Mouse (Mus musculus): ENCODE measurements around the gene 0610010K14Rik.

Gene 0610010K14Rik

DNA sequence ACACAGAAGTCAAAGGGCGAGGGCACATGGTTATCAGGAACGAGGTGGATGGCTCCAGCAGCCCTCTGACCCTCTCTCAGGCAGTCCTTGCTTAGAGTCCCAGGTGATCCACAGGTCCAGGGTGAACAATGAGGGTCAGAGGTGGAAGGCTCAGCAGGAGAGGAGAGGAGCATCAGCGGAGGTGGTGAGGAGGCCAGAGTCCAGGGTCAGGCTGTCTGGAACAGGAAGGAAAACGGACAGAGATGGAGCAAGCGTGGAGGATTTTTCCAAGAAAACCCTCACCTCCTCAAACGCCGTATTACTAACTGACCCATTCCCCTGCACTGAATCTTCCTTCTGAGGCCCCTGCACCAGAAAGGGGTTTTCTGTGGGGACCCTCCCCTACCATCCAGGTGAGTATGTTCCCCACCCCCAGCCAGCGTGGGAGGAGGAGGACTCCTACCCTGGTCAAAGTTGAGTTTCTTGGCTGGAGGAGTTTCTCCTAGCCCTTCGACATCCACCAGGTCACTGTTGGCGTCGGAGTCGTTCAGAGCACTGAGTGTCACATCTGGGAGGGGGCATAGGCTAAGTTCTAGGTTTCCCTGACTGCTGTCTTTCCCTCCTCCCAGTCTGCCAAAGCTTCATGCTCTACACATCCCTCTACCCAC, 2.3 kb downstream of the 0610010K14Rik start:
- DNase-seq (ENCODE audit: low spot score in 2 of 2): no peak

DNA sequence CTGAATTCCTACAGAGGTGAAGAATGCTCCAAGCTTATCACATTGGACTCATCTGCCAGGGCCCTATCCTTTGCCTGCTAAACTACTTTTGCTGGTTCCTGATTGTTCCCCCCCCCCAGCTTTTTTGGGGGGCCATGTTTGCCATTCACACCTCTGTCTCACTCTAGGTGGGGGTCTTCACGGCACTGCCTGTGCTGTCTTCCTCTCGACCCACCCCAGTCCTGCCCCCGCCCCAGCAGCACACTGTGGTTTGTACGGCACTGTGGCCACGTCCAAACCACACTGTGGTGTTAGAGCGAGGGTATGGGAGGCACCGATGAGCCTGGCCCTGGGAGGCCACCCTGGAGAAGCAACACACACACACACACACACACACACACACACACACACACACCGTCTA, 3.2 kb downstream of the 0610010K14Rik start:
- DNase-seq (ENCODE audit: low spot score in 2 of 2): no peak

- no peak for DNase-seq (ENCODE audit: low spot score in 2 of 2)
These were observed 3.7 kb downstream of the 0610010K14Rik start for GRCm38 (mm10) chr11:70234037-70234436.

DNA sequence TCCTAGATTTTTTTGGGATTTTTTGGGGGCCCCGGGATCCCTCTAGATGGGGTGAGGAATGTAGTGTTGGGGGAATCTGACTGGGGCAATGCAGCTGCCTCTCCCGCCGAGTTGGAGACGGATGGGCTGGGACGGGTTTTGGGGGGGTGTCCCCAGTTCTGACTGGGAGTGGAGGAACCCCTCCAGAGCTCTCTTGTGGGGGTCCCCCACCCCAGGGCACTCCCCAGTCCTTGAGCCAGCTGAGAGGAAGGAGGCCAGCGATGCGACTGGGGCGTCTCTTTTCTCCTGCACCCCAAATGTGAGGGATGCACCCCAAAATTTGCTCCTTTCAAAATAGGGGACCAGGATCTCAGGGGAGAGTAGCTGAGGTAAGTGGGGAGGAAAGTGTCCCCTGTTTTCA, 4.7 kb downstream of the 0610010K14Rik start:
- DNase-seq (ENCODE audit: low spot score in 2 of 2): no peak

GRCm38 (mm10) chr11:70232546-70232945, 5.2 kb downstream of the 0610010K14Rik start:
- no peak for DNase-seq (ENCODE audit: low spot score in 2 of 2)

GRCm38 (mm10) chr11:70230239-70230727, 7.4 kb downstream of the 0610010K14Rik start:
- DNase-seq (ENCODE audit: low spot score in 2 of 2): peak; percentile 64 to 88

DNA sequence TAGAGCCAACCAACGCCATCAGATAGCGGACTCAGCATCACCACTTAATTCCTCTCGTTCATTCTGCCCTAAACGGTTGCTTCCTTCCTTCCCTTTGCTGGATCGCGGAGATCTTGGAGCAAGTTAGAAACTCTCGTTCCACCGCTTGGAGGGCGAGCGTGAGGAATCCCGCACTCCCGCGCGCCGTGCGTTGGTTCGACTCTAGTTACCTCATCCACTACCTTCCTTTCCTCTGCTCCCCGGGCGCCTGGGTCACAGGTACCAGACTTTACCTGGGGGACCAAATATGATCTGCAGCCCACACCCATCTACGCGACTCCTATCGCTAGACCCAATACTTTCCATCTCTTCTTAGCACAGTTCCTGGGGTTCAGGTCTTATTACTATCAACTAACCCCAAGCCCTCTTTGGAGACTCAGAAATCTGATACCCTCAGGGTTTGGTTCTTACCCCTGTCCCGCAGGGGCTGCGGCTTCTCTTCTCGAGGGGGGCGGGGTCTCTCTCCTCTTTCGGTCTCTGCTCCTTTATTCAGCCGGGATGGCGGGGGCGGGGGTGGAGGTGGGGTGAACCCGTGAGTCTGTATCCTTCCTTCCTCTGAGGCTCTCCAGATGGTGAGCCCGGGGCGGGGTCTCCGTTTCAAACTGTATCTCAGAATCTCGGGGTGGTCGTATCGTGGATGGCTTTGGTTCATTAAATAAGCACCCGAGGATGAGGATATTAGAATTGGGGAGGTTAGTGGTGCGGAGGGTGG, 8.3 kb downstream of the 0610010K14Rik start, which contains the start of gene Bcl6b:
Gene Bcl6b (minus strand): TSS at position 539 of the 751 bp plus-strand sequence.
- DNase-seq (ENCODE audit: low spot score in 2 of 2): no peak

GRCm38 (mm10) chr11:70228828-70229227, 8.9 kb downstream of the 0610010K14Rik start:
- DNase-seq (ENCODE audit: low spot score in 2 of 2): peak; percentile 71 to 78

- DNase-seq (ENCODE audit: low spot score in 2 of 2): no peak
These were observed 10.0 kb downstream of the 0610010K14Rik start for GRCm38 (mm10) chr11:70227661-70228245.

DNA sequence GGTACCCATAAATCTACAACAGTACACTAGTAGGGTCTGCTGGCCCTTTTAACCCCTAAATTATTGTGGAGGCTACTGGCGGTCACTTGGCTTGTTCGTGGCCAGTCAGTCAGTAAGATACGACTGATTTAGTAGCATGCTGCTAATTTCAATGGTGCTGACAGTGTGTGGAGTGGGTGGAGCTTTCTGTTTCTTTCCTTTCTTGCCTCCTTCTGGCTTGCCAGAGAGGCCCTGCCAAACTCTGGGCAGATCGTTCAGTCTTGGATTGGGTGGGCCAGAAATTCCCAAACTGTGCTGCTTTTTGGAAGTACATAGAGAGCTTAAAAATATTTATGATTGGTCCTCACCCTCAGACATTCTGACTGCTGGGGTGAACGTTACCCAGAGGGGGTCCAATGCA, 10.6 kb downstream of the 0610010K14Rik start:
- DNase-seq (ENCODE audit: low spot score in 2 of 2): no peak

GRCm38 (mm10) chr11:70226602-70226890, 11.2 kb downstream of the 0610010K14Rik start:
- no peak for DNase-seq (ENCODE audit: low spot score in 2 of 2)

GRCm38 (mm10) chr11:70225798-70226601, 11.7 kb downstream of the 0610010K14Rik start:
- no peak for DNase-seq (ENCODE audit: low spot score in 2 of 2)

GRCm38 (mm10) chr11:70223724-70224123, 14.0 kb downstream of the 0610010K14Rik start:
- no peak for DNase-seq (ENCODE audit: low spot score in 2 of 2)

- no peak for DNase-seq (ENCODE audit: low spot score in 2 of 2)
These were observed 15.9 kb downstream of the 0610010K14Rik start for GRCm38 (mm10) chr11:70221603-70222500.

- peak; percentile 84 to 85 for DNase-seq (ENCODE audit: low spot score in 2 of 2)
These were observed 16.7 kb downstream of the 0610010K14Rik start, which contains the start of gene Slc16a13 for GRCm38 (mm10) chr11:70220731-70221602. Slc16a13 (minus strand) TSS chr11:70221064.

DNA sequence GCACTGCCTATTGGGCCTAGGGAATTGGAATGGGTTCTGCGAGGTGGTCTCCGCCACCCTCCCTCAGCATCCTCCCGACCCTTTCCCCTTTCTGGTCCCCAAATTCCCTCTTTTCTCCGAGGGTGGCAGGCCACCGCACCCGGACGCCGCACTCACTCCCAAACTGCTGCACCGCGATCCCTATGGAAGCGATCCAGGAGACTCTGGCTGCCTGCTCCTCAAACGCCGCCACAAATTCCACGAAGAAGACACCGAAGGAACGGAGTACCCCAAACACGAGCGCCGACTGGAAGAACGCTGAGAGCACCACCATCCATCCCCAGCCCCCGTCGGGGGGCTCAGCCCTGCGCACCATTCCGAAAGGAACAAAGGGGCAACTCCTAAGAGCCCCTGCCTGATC, 17.4 kb downstream of the 0610010K14Rik start:
- DNase-seq (ENCODE audit: low spot score in 2 of 2): no peak

DNA sequence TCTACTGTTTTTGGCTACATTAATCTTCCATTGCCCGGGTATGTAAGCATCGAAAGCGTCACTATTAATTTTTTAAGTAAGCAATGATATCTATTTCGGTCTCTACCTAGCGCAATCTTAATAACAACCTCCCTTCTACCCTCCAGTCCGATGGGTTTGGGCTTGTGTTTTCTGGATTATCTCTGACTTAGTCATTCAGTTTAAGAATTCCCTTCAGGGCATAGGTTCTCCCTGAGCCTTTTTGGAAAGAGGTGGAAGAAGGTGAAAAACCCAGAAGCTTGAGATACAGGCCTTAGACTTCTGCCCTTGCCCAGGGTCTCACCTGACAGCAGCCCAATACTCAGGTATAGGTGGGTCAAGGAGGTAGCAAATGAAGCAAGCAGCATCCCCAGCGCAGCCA, 17.8 kb downstream of the 0610010K14Rik start:
- no peak for DNase-seq (ENCODE audit: low spot score in 2 of 2)

- DNase-seq (ENCODE audit: low spot score in 2 of 2): no peak
These were observed 18.8 kb downstream of the 0610010K14Rik start for GRCm38 (mm10) chr11:70218741-70219470.

- DNase-seq (ENCODE audit: low spot score in 2 of 2): no peak
These were observed 19.7 kb downstream of the 0610010K14Rik start for GRCm38 (mm10) chr11:70218039-70218438.

All from thymus, postnatal 10 days (tissue).